Mouse (Mus musculus): Measurements from ENCODE around the gene Rexo5.

DNA sequence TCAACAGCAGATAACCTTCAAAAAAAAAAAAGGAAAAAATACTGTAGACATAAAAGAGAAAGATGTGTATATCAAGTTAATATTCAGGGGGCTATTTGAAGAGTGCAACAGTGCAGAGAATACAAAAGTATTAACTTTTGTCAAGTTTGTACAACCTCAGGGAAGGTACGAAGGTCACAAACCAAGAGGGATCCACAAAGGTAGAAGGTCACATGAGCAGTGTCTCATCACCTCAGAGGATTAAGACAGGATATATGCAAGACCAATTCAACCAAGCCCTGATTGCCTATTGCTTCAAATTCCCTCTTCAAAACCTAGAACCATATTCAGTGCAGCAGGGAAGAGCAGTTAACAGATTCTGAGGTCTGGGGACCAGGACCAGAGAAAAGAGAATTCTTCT lies 59.4 kb downstream of the Rexo5 start:
- TF ChIP-seq EP300 (IDR thresholded peaks at IDR 0.05; ENCODE audit: insufficient read depth, low read depth, low read length) (no peak), CTCF (IDR thresholded peaks at IDR 0.05; ENCODE audit: low read depth, low read length) (no peak), POLR2A (IDR thresholded peaks at IDR 0.05; ENCODE audit: insufficient read depth, low read length) (no peak)

All from ES-Bruce4 (cell line).